Mouse (Mus musculus) stomach, postnatal 0 days (tissue): Measurements from ENCODE around the gene Sestd1.

ENCODE experiments used
- CTCF ChIP-seq: IDR thresholded peaks from 2 replicates; pipeline ENCODE4 v1.5.1; 2016; ENCODE audit warnings: antibody characterized with exemption, low read depth, mild to moderate bottlenecking, moderate library complexity
- EP300 ChIP-seq: optimal IDR thresholded peaks from 2 replicates; pipeline ENCODE3; 2016; ENCODE audit warnings: antibody characterized with exemption

GRCm38 (mm10) chr2:77263477-77264435, 16.6 kb downstream of the Sestd1 start:
- TF ChIP-seq CTCF (peak; percentile 33), EP300 (no peak)
